Mouse (Mus musculus) thymus, postnatal 4 days (tissue): ENCODE data around the gene Wfdc6a.

ENCODE experiments used
- DNase-seq: peaks from one replicate; pipeline ENCODE4 v3.0.0; 2021

Wfdc6a gene

DNA sequence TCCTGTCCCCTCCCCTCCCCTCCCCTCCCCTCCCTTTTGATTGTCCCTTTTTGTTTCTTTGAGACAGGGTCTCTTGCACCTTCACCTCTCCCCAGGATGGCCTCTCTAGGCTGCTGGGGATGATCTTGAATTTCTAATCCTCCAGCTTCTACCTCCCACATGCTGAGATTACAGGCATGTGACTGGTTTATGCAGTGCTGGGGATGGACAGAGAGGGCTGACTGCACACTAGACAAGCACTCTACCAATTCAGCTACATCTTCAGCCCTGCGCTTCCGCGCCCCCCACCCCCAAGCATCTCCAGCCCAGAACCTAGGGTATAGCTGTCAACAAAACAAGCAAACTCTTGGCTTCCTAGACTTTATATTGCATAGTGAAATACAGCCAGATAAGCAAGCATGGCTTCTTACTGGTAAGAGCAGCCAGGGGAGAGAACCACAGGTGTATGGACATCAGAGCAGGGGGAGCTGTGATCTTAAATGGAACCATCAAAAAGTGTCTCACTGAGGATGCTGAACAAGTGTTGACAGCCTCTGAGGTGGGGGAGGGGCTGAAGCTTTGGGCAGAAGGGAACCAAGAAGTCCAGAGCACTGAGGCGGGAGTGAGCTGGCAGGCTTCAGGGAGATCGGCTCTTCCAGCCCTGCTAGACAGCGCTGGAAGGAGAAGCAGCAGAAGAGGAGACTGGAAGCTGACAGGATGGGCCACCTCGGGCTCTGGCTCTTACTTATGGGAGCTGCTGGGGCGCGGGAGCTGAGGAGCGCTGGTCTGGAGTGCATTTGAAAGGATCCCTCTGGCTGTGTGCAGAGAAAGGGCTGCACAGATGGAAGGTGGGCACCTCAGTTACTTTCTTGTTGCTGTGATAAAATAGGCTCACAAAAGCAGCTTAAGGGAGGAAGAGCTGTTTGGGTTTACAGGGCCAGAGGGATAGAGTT is 35.0 kb downstream of the Wfdc6a start:
- DNase-seq: no peak

DNA sequence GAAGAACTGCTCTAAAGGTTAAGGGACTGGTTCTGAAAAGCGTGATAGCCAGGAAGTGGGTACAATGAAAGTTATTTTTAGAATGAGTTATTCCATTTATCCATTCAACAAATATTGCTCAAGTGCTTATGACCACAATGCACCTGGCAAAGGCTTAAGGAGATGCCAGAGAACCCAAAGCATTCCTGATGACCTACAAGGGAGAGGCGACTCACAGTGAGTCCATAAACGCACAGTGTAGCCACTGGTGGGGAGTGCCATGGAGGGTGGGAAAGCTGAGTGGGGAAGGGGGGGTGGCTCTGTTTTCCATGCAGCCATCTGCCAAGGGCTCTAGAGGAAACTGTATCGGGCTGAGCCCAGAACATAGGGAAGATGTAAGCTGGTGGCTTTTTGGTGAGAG is 35.9 kb downstream of the Wfdc6a start:
- no peak for DNase-seq

DNA sequence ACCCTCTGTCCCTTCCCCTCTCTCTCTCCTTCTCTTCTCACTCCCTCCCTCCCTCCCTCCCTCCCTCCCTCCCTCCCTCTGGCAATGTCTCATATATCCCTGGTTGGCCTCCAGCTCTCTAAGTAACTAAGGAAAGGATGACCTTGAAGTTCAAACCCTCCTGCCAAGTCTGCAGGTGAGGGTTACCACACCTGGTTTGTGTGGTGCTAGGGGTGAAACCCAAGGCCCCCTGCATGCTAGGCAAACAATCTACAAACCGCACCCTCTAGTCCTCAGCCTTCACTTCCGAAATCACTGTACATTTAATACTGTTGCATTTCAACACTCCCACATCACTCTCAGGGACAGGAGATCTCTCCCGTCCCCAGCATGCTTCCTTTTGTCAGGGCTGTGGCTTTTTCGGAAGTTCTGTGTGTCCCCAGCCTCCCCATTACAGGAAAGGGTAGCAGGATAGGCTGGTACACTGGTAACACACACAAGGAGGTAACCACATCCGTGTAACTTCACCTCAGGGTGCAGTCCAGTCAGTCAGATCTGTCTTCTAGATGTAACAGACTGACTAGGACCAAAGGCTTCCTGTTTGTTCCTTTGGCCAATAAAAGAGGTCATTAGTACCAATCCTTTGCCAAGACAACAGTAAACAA is 40.7 kb downstream of the Wfdc6a start:
- no peak for DNase-seq

DNA sequence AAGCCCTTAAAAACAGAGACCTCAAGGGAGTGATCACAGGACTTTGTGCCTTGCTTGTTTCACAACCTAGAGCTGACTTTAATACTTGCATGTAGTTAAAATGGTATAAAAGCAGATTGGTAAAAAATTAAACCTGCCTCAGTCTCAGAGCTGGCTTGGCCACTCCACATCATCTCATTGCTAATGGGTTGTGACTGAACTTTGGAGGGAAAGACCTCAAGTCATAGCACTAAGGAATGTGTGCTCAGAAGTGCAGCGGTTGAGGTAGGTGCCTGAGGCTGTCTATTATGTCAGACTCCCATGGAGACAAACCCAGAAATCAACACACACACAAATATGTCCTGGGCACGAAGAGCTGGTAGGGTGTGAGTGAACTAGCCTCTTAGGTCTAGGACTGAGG is 41.5 kb downstream of the Wfdc6a start:
- no peak for DNase-seq

DNA sequence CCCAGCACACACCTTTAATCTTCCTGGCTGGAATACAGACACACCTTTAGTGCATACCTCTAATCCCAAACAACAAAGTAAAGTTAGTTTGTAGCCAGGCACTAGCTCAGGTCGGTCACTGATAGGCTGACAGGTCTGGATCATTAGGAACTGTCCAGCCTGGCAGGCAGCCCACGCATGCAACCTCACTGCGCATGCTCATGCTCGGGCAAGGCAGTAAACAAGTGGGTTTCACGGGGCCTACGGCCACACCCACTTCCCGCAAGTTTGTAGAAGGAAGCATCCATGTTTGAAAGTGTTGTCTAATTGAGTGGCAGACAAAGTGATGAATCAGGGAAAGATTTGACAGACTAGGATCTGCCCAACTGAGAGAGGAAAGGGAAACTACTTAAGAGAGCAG is 42.6 kb downstream of the Wfdc6a start:
- DNase-seq: no peak

DNA sequence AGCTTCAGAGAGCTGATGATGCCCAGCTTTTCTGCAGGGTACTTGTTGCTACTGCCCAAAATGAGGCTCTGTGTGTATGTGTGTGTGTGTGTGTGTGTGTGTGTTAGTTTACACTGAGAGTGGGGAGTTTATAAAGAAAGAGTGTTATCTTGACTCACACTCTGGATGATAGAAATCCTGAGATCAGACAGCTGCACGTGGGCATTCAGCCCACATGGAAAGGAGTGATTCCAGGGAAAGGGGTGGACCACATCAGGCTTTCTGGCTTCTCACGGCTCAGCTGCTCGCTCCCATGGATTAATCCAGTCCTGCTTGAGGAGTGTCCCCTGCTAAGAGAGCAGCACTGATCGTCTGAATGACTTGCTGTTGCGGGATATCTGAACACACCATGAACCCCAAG is 43.1 kb downstream of the Wfdc6a start:
- no peak for DNase-seq

DNA sequence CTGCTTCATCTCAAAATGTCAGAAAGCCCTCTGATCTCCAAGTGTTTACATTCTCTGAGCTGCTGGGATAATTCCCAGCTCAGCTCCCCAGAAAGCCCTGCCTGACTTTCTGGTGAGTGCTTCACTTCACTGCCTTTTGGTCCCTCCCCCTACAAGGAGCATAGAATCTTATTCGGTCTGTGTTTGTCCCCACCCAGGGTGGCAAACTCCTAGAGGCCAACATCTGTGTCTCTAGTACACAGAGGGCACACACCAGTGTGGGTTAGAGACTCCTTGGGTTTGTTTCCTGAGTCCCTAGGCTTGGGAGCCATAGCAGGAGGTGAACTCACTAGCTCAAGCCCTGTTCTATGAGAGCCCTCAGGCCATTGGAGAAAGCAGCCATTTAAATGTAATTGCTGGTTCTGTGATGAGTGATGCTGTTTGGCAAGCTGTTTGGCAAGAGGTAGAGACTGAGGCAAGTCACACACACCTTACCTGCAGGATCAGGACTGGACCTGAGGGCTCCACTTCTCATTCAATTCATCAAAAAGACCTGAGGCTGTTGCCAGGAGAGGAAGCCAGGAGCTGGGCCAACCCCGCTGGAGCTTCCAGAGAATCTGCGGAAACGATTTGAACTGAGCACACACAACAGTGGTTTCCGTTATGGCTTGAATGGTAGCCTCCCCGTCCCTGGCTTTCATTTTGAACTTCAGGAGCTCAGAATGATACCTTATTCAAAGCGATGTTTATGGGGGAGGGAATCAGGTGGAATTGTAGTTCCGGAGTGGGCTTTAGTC is 44.4 kb downstream of the Wfdc6a start:
- DNase-seq: no peak

DNA sequence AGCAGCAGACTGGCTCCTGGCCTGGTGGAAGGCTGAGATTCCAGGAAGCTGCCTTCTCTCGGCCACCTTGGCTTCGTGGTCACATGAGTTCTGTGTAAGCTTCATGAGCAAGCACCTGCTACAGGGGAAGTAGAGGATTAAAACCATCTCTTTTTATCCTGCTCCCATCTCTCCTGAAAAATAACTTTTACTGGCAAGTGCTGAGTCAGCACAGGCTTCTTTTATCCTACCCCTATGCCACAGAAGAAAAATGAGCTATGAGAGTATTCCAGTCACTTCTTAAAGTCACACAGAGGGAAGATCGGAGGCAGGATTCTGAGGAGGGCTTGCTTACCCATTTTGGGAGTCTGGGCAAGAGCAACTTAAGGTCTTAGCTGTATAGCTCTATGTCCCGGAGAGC is 48.2 kb downstream of the Wfdc6a start:
- no peak for DNase-seq

DNA sequence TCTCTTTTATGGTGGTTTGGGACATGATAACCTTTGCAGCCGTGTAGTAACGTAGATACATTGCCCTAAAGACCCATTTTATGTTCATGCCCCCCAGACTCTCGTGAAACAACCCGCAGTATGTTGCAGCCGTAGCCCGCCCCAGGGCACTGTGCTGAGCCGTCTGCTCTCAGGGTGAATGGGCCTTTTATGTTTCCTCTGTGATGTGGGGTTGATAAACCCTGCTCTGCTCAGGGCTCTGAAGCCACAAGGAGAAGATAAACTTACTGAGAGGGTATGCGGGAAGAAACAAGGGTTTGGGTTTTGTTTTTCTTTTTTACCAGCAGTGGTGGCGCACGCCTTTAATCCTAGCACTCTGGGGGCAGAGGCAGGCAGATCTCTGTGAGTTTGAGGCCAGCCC is 50.9 kb downstream of the Wfdc6a start:
- peak; percentile 32 for DNase-seq

DNA sequence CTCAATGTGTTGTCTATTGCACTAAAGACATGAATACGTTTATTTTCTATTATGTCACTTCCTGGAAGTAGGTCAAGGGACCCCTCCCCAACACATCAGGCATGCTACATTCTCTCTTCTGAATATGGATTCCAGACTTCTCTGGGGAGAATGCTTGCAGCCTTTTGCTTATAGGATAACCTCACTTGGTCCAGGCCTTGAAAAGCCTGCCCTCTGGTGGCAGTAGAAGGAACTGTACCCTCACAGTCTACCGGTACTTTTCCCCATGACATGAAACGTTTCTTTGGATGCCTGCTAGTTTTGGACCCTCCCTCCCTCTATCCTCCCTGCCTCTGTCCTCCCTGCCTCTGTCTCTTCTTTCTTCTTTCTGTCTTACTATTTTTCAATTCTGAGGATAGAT is 54.1 kb downstream of the Wfdc6a start:
- peak; percentile 83 for DNase-seq
